Mouse (Mus musculus) 3134 (cell line): ENCODE measurements around the gene Zbtb6.

Experiments
- DNase-seq: peaks from one replicate; pipeline ENCODE4 v3.0.0-alpha.2; 2011; ENCODE audit warnings: low spot score; ENCODE audit not compliant: insufficient read length; ENCODE audit errors: extremely low read depth

Gene Zbtb6

DNA sequence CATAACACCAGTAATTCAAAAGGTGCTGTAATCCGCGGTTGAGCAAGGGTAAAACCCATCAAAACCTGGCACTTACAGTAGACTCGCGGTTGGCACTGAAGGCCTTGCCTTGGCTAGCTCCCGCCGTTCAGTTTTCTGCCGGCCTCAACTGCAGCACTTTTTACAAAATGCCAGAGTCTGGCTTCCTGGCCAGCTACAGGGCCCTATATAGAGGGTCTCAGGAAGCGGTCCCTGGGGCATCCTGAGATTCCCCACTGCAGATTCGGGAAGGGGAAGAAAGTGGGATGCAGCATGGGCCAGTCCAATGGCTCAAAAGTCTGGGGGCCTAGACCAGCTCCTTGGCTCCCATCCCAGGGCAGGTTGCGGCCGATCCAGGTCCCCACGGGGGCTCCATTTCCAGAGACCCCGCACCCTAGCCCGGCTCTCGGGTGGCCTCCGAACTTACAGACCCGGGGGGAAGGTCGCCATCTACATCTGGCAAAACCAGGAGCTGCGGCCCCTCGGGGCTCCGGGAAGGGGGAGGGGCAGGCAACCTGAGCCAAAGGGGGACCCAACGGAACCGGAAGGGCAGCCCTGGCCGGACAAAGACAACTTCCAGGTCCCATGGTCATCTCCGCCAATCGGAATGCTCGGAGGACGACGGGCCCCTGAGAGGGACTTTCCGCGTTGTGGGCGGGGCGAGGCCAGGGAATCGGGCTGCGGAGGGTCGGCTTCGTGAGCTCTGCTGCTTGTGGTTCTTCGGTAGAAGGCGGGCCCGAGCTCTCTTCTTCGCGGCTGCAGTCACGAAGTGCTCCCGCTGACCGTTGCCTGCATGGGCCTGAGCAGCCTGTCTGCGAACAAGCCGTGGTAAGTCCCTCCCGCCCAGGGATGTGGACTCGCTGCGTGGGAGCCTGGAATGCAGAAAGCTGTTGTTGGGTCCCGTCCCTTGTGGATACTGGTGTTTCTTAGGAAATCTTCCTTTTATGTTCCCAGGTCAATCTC, at the start of gene Zbtb6, which contains the start of the genes Zbtb26 and Rabgap1:
TSS of gene Zbtb6 (minus strand) at position 561 of the 981 bp plus-strand sequence.
TSS of gene Zbtb26 (minus strand) at position 525 of the 981 bp plus-strand sequence.
TSS of gene Rabgap1 (plus strand) at position 669 of the 981 bp plus-strand sequence.
- peak; percentile 98 for DNase-seq

- no peak for DNase-seq
Measured at GRCm38 (mm10) chr2:37488956-37489355, 46.0 kb upstream of the Zbtb6 start.

DNA sequence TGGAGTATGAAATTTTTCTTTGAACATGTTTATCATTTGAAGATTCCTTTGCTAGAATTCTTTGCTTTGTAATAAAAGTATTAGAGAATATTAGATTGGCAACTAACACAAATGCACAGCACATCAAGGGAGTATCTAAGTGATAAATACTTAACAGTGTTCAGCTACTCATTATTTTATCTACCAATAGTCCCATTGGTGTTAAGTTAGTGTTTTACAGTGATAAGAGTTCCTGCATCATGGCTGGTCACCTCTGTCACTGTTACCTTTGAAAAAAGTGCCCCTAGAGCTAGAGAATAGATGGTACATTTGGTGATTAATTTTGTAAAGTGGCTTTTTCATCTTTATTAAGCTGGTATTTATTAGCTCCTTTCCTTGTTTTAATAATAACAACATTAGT, 43.4 kb upstream of the Zbtb6 start:
- no peak for DNase-seq

GRCm38 (mm10) chr2:37485370-37485769, 42.4 kb upstream of the Zbtb6 start:
- DNase-seq: no peak

GRCm38 (mm10) chr2:37484165-37484564, 41.2 kb upstream of the Zbtb6 start:
- DNase-seq: no peak

- DNase-seq: no peak
Measured at GRCm38 (mm10) chr2:37480039-37480438, 37.1 kb upstream of the Zbtb6 start.

DNA sequence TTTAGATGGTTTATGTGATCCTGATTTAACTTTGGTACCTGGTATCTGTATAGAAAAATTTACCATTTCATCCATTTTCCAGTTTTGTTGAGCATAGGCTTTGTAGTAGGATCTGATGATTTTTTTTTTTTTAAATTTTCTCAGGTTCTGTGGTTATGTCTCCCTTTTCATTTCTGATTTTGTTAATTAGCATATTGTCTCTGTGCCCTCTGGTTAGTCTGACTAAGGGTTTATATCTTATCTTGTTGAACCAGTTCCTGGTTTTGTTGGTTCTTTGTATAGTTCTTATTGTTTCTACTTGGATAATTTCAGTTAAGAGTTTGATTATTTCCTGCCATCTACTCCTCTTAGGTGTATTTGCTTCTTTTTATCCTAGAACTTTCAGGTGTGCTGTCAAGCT, 36.6 kb upstream of the Zbtb6 start:
- DNase-seq: no peak

GRCm38 (mm10) chr2:37466266-37466665, 23.3 kb upstream of the Zbtb6 start:
- DNase-seq: no peak

DNA sequence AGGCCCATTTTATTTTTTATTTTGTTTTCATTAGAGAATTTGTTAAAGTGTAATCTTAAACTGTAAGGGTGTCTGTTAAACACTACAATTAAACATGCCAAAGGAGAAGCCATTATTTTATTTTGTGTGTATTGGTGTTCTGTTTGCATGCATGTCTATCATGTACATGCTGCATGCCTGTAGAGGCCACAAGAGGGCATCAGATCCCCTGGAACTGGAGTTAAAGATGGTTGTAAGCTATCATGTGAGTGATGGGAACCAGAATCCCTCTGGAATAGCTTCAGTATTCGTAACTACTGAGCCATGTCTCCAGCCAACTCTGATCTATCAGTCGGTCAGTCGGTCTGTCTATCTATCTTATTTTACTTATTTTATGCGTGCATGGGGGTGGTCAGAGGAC, 17.7 kb upstream of the Zbtb6 start:
- DNase-seq: no peak

DNA sequence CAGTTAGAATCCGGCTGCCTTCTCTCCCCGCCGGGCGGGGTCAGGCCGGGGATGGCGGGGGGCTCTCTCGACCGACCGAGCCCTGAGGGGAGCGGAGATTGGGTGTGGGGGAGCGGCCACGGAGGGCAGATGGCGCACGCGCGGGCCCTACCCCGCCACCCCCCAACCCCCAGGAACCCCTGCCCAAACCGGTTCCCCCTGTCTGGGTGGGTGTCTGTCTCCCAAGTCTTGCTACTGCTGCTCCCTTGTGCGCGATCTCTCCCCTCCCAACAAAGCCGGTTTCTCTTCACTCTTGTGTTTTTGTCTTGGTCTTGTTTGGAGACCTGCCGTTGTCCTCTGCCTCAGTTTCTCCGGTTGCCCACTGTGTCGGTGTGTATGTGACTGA, 9.4 kb upstream of the Zbtb6 start:
- no peak for DNase-seq

DNA sequence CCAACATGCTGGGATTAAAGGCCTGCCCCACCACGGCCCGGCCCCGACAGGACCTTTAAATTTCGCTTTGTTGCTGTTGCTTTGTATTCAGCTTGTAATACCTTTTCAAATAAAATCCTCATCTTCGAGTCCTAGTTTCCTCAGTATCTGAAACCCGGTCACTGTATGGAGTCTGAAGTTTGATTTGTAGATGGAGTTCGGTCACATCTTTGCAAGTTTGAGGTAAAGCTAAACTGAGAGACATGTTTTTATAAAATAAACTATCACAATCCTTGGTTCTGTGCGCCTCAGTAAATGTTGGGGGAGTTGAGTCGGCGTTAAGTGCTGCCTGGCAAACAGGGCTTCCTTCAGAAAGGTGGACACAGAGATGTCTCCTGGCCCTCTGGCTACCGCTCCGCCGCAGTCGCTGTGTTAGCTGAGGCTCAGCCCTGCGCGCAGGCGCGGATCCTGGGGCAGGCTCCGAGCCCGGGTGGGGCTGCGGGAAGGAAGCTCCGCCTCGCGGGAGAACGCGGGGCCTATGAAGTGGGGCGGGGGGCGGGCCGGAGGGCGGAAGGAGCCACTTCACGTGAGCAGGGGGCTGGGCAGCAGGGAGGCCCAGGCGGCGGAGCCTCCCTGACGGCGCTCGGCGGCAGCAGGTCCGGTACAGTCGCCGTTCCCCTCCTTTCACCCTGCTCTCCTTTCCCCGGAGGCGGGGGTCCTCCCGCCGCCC, 8.8 kb upstream of the Zbtb6 start:
- peak; percentile 92 for DNase-seq

- DNase-seq: no peak
Measured at GRCm38 (mm10) chr2:37431609-37432008, 11.4 kb downstream of the Zbtb6 start.

GRCm38 (mm10) chr2:37430593-37431464, 12.1 kb downstream of the Zbtb6 start:
- peak; percentile 86 for DNase-seq

- DNase-seq: peak; percentile 5
Measured at GRCm38 (mm10) chr2:37423671-37424070, 19.3 kb downstream of the Zbtb6 start.

DNA sequence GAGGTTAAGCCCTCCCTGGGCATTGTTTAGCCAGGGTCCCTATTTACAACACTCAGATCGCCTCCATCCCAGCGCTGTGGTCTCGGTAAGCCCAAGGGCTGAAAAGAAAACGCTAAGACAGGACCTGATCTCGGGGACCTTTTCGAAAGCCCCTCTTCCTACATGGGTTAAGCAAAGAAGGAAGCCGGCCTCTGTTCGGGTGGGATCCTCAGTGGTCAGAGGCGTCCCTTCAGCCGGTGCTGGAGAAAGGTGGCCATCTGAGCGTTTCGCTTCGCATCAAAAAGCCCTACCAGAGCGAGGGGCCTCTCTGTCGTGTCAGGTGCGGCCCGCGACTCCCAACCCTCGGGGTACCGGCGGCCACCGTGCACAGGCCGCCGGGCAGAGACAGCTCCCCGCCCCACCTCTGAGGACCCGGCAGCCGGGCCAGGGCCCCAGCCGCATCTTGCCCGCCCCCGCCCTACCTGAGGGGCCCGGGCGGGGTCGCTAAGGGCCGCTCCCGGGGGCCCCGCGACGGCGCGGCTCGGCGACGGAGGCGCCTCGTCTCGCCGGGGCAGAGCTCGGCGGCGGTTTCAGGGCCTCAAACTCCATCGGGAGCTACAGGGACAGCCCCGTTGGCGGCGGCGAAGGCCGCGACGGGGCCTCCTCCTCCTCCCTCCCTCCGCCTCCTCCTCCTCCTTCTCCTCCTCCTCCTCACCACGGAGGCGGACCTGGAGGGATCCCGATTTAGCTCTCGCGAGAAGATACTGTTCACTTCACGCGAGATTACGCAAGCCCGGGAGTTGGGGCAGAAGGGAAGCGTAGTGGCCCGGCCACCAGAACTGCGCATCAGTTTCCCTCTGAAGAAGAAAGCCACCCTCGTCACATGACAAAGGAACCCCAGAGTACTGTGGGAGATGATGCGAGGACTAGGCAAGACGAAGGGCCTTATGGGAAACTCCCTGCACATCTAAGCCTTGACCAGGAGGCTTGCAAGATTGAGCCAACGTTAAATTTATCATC, 20.4 kb downstream of the Zbtb6 start, which contains the start of gene Rc3h2:
TSS of gene Rc3h2 (minus strand) at position 598 of the 999 bp plus-strand sequence.
- peak; percentile 88 for DNase-seq

DNA sequence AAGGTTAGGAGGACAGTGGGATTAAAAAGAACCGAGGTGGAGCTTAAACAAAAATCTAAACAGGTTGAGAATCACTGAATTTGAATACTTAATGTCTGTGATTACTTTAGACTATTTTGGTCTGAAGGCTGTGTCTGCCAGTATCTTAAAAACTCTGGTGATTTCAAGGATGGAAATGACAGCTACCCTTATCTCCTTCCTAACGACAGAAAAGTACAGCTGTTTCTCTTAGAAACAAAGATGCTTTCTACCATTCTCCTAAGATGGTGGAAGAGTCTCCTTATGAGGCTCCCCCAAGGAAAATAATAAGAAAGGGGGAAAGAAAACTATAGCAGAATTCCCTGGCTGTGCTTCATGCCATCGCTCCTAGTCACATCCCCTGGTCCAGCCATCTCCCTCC, 21.1 kb downstream of the Zbtb6 start:
- DNase-seq: no peak

DNA sequence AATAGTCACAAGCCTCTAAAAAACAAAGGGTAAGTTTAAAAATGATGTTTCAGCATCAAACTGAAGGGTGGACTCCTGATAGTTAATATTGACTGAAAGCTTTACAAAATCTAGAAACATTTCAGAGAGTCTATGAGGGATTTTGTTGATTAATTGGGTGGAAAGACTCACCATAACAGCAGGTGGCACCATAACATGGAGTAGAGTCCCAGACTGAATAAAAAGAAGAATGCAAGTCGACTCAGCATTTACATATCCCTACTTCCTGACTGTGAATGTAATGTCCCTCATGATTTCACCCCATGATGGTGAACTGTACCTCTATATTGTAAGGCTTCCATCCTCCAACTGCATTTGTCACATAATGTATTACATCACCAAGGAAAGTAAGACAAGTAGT, 47.4 kb downstream of the Zbtb6 start:
- no peak for DNase-seq

DNA sequence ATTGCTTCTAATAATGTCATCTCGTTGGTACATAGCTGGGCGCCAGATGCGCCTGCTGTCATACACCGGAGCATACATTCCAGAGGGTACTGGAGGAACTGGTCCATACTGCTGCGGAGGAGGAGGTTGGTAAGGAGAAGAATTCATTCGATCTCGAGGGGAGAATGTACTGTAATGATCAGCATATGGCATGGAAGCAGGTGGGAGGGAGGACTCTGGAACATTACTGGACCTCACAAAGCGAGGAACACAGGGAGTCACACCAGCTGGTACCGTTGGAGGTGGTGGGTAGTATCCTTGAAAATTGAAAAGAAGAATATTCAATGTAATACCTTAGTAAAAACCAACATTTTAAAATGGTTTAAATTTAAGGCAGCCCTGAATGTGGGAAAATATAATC, 60.0 kb downstream of the Zbtb6 start:
- no peak for DNase-seq

DNA sequence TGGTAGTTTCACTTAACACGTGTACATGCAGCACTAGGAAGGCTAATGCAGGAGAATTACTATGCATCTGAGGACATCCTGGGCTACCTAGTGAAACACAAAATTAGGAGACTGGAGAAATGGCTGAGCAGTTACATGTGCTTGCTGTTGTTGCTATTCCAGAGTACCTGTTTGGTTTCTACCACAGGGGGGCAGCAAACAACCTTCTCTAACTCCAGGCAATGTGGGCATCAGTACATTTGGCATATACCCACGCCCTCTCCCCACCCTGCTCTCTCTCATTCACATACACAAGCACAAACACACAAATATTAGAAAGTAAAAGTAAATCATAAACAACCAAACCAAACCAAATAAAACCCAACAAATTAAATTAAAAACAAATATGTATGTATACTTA, 62.8 kb downstream of the Zbtb6 start:
- peak; percentile 21 for DNase-seq
